Mouse (Mus musculus): ENCODE measurements around the gene Ascl5.

Ascl5 gene

GRCm38 (mm10) chr1:136050312-136051012 is at the start of gene Ascl5:
Gene Ascl5 (plus strand): TSS chr1:136050804.
- no peak for DNase-seq

- DNase-seq: no peak
Observed at GRCm38 (mm10) chr1:136001438-136001837, 49.2 kb upstream of the Ascl5 start.

GRCm38 (mm10) chr1:136006292-136006748 is 44.3 kb upstream of the Ascl5 start, which contains the start of gene Igfn1:
Gene Igfn1 (minus strand): TSS chr1:136006342.
- no peak for DNase-seq

- peak; percentile 41 for DNase-seq
Observed at GRCm38 (mm10) chr1:136007211-136008158, 43.1 kb upstream of the Ascl5 start, which contains the start of gene Tmem9. Gene Tmem9 (plus strand): TSS chr1:136008150.

GRCm38 (mm10) chr1:136008159-136008533 is 42.5 kb upstream of the Ascl5 start:
- DNase-seq: no peak

GRCm38 (mm10) chr1:136010247-136010646 is 40.4 kb upstream of the Ascl5 start:
- DNase-seq: no peak

- DNase-seq: no peak
Observed at GRCm38 (mm10) chr1:136013513-136013912, 37.1 kb upstream of the Ascl5 start.

GRCm38 (mm10) chr1:136014796-136015502 is 35.7 kb upstream of the Ascl5 start:
- no peak for DNase-seq

- peak; percentile 4 for DNase-seq
Observed at GRCm38 (mm10) chr1:136017307-136017706, 33.3 kb upstream of the Ascl5 start.

GRCm38 (mm10) chr1:136017907-136018313 is 32.7 kb upstream of the Ascl5 start:
- DNase-seq: peak; percentile 89

- DNase-seq: peak; percentile 56
Observed at GRCm38 (mm10) chr1:136018390-136019189, 32.0 kb upstream of the Ascl5 start.

GRCm38 (mm10) chr1:136030201-136030600 is 20.4 kb upstream of the Ascl5 start:
- no peak for DNase-seq

- DNase-seq: no peak
Observed at GRCm38 (mm10) chr1:136031697-136032096, 18.9 kb upstream of the Ascl5 start.

- DNase-seq: no peak
Observed at GRCm38 (mm10) chr1:136032961-136033360, 17.6 kb upstream of the Ascl5 start.

- DNase-seq: no peak
Observed at GRCm38 (mm10) chr1:136038746-136039538, 11.7 kb upstream of the Ascl5 start.

GRCm38 (mm10) chr1:136040452-136040851 is 10.2 kb upstream of the Ascl5 start:
- no peak for DNase-seq

GRCm38 (mm10) chr1:136040874-136041273 is 9.7 kb upstream of the Ascl5 start:
- DNase-seq: no peak

- DNase-seq: peak; percentile 64
Observed at GRCm38 (mm10) chr1:136045774-136046173, 4.8 kb upstream of the Ascl5 start.

GRCm38 (mm10) chr1:136047432-136047831 is 3.2 kb upstream of the Ascl5 start:
- peak; percentile 22 for DNase-seq

GRCm38 (mm10) chr1:136047894-136048293 is 2.7 kb upstream of the Ascl5 start:
- no peak for DNase-seq

- peak; percentile 34 for DNase-seq
Observed at GRCm38 (mm10) chr1:136051013-136051315, 360 bp downstream of the Ascl5 start.

All from thymus, postnatal 25 days (tissue).